ENCODE assay signal across 23 mouse cellular contexts in the genomic region with DNA sequence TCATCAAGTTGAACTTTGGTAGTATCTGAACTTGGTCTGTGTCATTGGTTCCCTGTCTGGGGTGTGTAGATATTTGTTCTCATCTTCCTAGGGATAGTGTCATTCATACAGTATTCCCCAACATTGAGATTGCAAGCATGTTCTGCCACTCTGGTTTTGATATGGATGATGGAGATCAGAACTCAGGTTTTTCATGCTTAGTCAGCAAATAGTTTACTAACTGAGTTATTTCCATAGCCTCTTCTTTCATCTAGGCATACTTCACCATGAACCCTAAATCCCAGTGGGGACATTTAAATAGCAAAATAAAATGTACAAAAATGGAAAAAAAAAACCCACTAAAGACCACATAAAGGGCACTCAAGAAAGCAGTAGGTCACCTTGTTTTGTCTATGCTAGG. TPM values are rescaled to one million over a fixed set of nuclear protein-coding genes. Genes with fewer than 3 reads are reported as not detected.
DNase-seq lines count a peak whose midpoint lies in the region; ATAC-seq and TF ChIP-seq lines count a peak whose summit lies in the region.
"Had no signal": no experiment of that assay in that cellular context is flagged by ENCODE, and none has a peak within 500 bp of the region (broad histone marks: within the 10 kb centered on the region; RNA-seq: fewer than 3 reads in every experiment).

No protein-coding gene starts in this region.

- H3K9ac ChIP-seq in CH12.LX (ENCODE audit: insufficient read depth, low read depth) = no peak overlapping the region
- no peak overlapping the region for H3K9ac ChIP-seq in ES-E14 (ENCODE audit: insufficient read depth, low read depth, low read length, poor library complexity, severe bottlenecking)
- H3K9ac ChIP-seq in MEL (ENCODE audit: control insufficient read depth, low read depth, low read length, poor library complexity, severe bottlenecking) = no peak overlapping the region
- H3K9ac ChIP-seq in hindbrain, embryonic 13.5 days = no peak overlapping the region

- TF ChIP-seq CTCF in CH12.LX (conservative IDR thresholded peaks at IDR 0.05 in 1 of 2, IDR thresholded peaks at IDR 0.05 in 1 of 2; ENCODE audit: low read depth in 2 of 2, low read length in 2 of 2) (no peak), MEL (IDR thresholded peaks at IDR 0.05 in 2 of 3, conservative IDR thresholded peaks at IDR 0.05 in 1 of 3; ENCODE audit: control insufficient read depth in 1 of 3, insufficient read depth in 1 of 3, low read depth in 2 of 3, low read length in 3 of 3, poor library complexity in 1 of 3, severe bottlenecking in 1 of 3) (no peak)

- H3K4me3 ChIP-seq in CH12.LX (replicated peaks in 1 of 3; ENCODE audit: low read depth in 2 of 3, low read length in 2 of 3, poor library complexity in 1 of 3) (no peak overlapping the region), ES-E14 (ENCODE audit: insufficient read depth in 1 of 2, low read depth in 1 of 2, low read length in 2 of 2, poor library complexity in 1 of 2, severe bottlenecking in 1 of 2) (no peak overlapping the region), MEL (ENCODE audit: control insufficient read depth in 1 of 2, insufficient read depth in 1 of 2, low read depth in 2 of 2, low read length in 2 of 2) (no peak overlapping the region)
- H3K4me3 ChIP-seq in hindbrain, embryonic 13.5 days = no peak overlapping the region

- no peaks in the 10 kb centered on the region for H3K79me2 ChIP-seq in CH12.LX (replicated peaks; ENCODE audit: control insufficient read depth, extremely low read depth, insufficient read depth, poor library complexity, severe bottlenecking)
- no peaks in the 10 kb centered on the region for H3K79me2 ChIP-seq in MEL (ENCODE audit: control insufficient read depth, insufficient read depth, low read length, poor library complexity)

- TF ChIP-seq RAD21 in CH12.LX (IDR thresholded peaks at IDR 0.05; ENCODE audit: low read depth, low read length) (no peak), MEL (IDR thresholded peaks at IDR 0.05; ENCODE audit: low read depth, low read length) (no peak)

- in situ Hi-C loops in CH12.LX (cut with MboI; ENCODE audit: low pct_ligation_motif_present, low pct_unique_long_range_greater_than_20kb, low sequenced_read_pairs) (no loop called here), ES-E14 (cut with MboI; ENCODE audit: low sequenced_read_pairs in 2 of 2, unreplicated experiment in 2 of 2) (no loop called here)

- ATAC-seq in hindbrain, embryonic 13.5 days (ENCODE audit: low FRiP score) = no peak
- ATAC-seq: activated CD4-positive, CD25-positive, alpha-beta regulatory T cell, adult 4 months; CD4-positive, CD25-positive, alpha-beta regulatory T cell, adult 4 months; Patski had no signal

- no peak for TF ChIP-seq EP300 in CH12.LX (IDR thresholded peaks at IDR 0.05; ENCODE audit: low read length)
- TF ChIP-seq EP300 in MEL (IDR thresholded peaks at IDR 0.05; ENCODE audit: low read depth in 1 of 2, low read length in 2 of 2) = no peak

- no peak for DNase-seq in CH12.LX (ENCODE audit: extremely low read depth)
- DNase-seq in ES-E14 (ENCODE audit: low read depth, low spot score) = no peak
- DNase-seq in MEL (ENCODE audit: low read depth, low spot score) = no peak
- DNase-seq in urinary bladder, postnatal 36 days (ENCODE audit: low spot score in 2 of 2) = no peak
- no peak for DNase-seq in lung, postnatal 4 days
- DNase-seq: adrenal gland, adult 2 months; adrenal gland, adult 8-10 months; adrenal gland, postnatal 10 days; adrenal gland, postnatal 14 days; adrenal gland, postnatal 25 days; adrenal gland, postnatal 36 days; B cell, adult 2 months; cerebellum, adult 11 months; cerebellum, adult 11-12 months; cerebellum, adult 18-20 months; cerebellum, adult 2 months; cerebellum, adult 8-10 months; cerebellum, adult 9-10 months had no signal

- no peak overlapping the region for H3K4me2 ChIP-seq in CH12.LX (ENCODE audit: insufficient read depth, low read depth, poor library complexity, severe bottlenecking)
- no peak overlapping the region for H3K4me2 ChIP-seq in hindbrain, embryonic 13.5 days

- no peaks in the 10 kb centered on the region for H3K9me3 ChIP-seq in CH12.LX (replicated peaks; ENCODE audit: low read length)
- H3K9me3 ChIP-seq in ES-E14 (ENCODE audit: control insufficient read depth, insufficient read depth, low read depth, low read length) = no peaks in the 10 kb centered on the region
- H3K9me3 ChIP-seq in MEL (replicated peaks; ENCODE audit: insufficient read depth, low read length) = no peaks in the 10 kb centered on the region
- no peaks in the 10 kb centered on the region for H3K9me3 ChIP-seq in hindbrain, embryonic 13.5 days
- H3K9me3 ChIP-seq: G1E had no signal

- no peaks in the 10 kb centered on the region for H3K4me1 ChIP-seq in CH12.LX (ENCODE audit: control insufficient read depth in 1 of 2, insufficient read depth in 2 of 2)
- H3K4me1 ChIP-seq in ES-E14 (ENCODE audit: control insufficient read depth in 2 of 2, insufficient read depth in 2 of 2, low read length in 2 of 2, poor library complexity in 1 of 2) = peaks cover 0 to 3% of the 10 kb centered on the region in 2 experiments; a peak in 1 of 4 replicates
- H3K4me1 ChIP-seq in MEL (ENCODE audit: control insufficient read depth in 1 of 2, insufficient read depth in 2 of 2, low read length in 2 of 2) = no peaks in the 10 kb centered on the region
- H3K4me1 ChIP-seq in hindbrain, embryonic 13.5 days (replicated peaks) = no peaks in the 10 kb centered on the region

- H3K36me3 ChIP-seq in CH12.LX (replicated peaks in 1 of 2; ENCODE audit: control insufficient read depth in 1 of 2, insufficient read depth in 1 of 2, low read length in 1 of 2) = no peaks in the 10 kb centered on the region
- no peaks in the 10 kb centered on the region for H3K36me3 ChIP-seq in ES-E14 (ENCODE audit: control insufficient read depth, insufficient read depth, low read length, poor library complexity, severe bottlenecking)
- no peaks in the 10 kb centered on the region for H3K36me3 ChIP-seq in MEL (ENCODE audit: control insufficient read depth in 1 of 2, insufficient read depth in 2 of 2, low read length in 2 of 2)
- H3K36me3 ChIP-seq in hindbrain, embryonic 13.5 days = no peaks in the 10 kb centered on the region
- H3K36me3 ChIP-seq: G1E had no signal

- no peak overlapping the region for H3K27ac ChIP-seq in CH12.LX (ENCODE audit: insufficient read depth, low read depth)
- H3K27ac ChIP-seq in ES-E14 (ENCODE audit: insufficient read depth, low read depth, low read length, poor library complexity, severe bottlenecking) = no peak overlapping the region
- no peak overlapping the region for H3K27ac ChIP-seq in MEL (ENCODE audit: control insufficient read depth, low read depth, low read length)
- no peak overlapping the region for H3K27ac ChIP-seq in hindbrain, embryonic 13.5 days

- H3K27me3 ChIP-seq in CH12.LX (replicated peaks) (no peaks in the 10 kb centered on the region), MEL (ENCODE audit: control insufficient read depth in 1 of 2, insufficient read depth in 2 of 2, low read length in 2 of 2) (peaks cover 6 to 24% of the 10 kb centered on the region in 2 experiments)
- H3K27me3 ChIP-seq in hindbrain, embryonic 13.5 days = no peaks in the 10 kb centered on the region
- H3K27me3 ChIP-seq: Patski had no signal

- dilution Hi-C loops in CH12.LX (cut with MboI; ENCODE audit: extremely low pct_ligation_motif_present, extremely low pct_unique_long_range_greater_than_20kb, low sequenced_read_pairs) = no loop called here

- TF ChIP-seq POLR2A in CH12.LX (IDR thresholded peaks at IDR 0.05; ENCODE audit: low read depth, low read length) (no peak), MEL (IDR thresholded peaks at IDR 0.05; ENCODE audit: control insufficient read depth in 1 of 2, insufficient read depth in 1 of 2, low read depth in 1 of 2, low read length in 2 of 2, poor library complexity in 1 of 2) (no peak)

TF ChIP-seq in CH12.LX, 34 proteins besides CTCF, POLR2A, EP300 and RAD21:
- TF ChIP-seq MAFK (IDR thresholded peaks at IDR 0.05; ENCODE audit: insufficient replicate concordance, low read length) (peak; percentile 91), GABPA (IDR thresholded peaks at IDR 0.05; ENCODE audit: insufficient replicate concordance, low read depth, low read length) (no peak)

TF ChIP-seq in ES-E14, 5 proteins besides CTCF, POLR2A, EP300 and RAD21:
- TF ChIP-seq ZC3H11A (IDR thresholded peaks at IDR 0.05; ENCODE audit: borderline replicate concordance, low read depth, low read length) (no peak), MAFK (IDR thresholded peaks at IDR 0.05; ENCODE audit: insufficient read depth, low read depth, low read length) (peak; percentile 82)

TF ChIP-seq in MEL, 35 proteins besides CTCF, POLR2A, EP300 and RAD21:
- peak; percentile 64 for TF ChIP-seq MAFK (IDR thresholded peaks at IDR 0.05; ENCODE audit: borderline replicate concordance, low read depth, low read length)
- TF ChIP-seq ETS1 (IDR thresholded peaks at IDR 0.05; ENCODE audit: low read depth, low read length) = no peak
- TF ChIP-seq JUND (IDR thresholded peaks at IDR 0.05; ENCODE audit: low read depth, low read length) = no peak
- no peak for TF ChIP-seq ZC3H11A (IDR thresholded peaks at IDR 0.05; ENCODE audit: low read depth, low read length)
- TF ChIP-seq ZNF384 (IDR thresholded peaks at IDR 0.05; ENCODE audit: low read depth, low read length) = no peak

RNA-seq across cellular contexts. Expression of a gene that starts 12.7 kb away (rescaled TPM):
- 2.2 and 2.6 TPM in 2 replicates for total RNA-seq in CH12.LX (2012; rRNA removed)
- 4.1 and 4.8 TPM in 2 replicates for total RNA-seq in CH12.LX (2014; rRNA removed)
- 2.0 and 2.4 TPM in 2 replicates for polyA plus RNA-seq in CH12.LX (2012; ENCODE audit: insufficient read length, low read depth)
- 84.7 and 91.3 TPM in 2 replicates for total RNA-seq in ES-E14 (2012; rRNA removed)
- total RNA-seq in MEL (2012; rRNA removed) = not detected in 2 replicates
- not detected for polyA plus RNA-seq in MEL (2012; ENCODE audit: insufficient read depth in 1 of 2, insufficient read length in 2 of 2, low read depth in 1 of 2, low replicate concordance in 2 of 2, missing spikeins in 1 of 2)
- polyA plus RNA-seq in hindbrain, embryonic 13.5 days (2015; fragmentation: Nextera tagmentation; extraction: Ambion mirVana) = 21.8 and 22.6 TPM in 2 replicates

Comparison
In these comparisons a context has a peak if more than half of its experiments do, and no peak if none do; other contexts are left out.
1. RNA of a gene that starts 12.7 kb away (total RNA-seq): 84.7 to 91.3 TPM in ES-E14; 2.2 to 4.8 TPM in CH12.LX and not detected in MEL; every median in the first group is over 10 times any median in the second.